Mouse (Mus musculus) neural tube, embryonic 10.5 days (tissue): ENCODE data around the gene Dusp10.

Experiments
- DNase-seq: peaks from one replicate; pipeline ENCODE4 v3.0.0-alpha.2; 2017; ENCODE audit warnings: low spot score; ENCODE audit errors: extremely low spot score

The Dusp10 gene

GRCm38 (mm10) chr1:184100414-184100813, 87.3 kb downstream of the Dusp10 start:
- no peak for DNase-seq

GRCm38 (mm10) chr1:184100927-184101749, 88.0 kb downstream of the Dusp10 start:
- no peak for DNase-seq

GRCm38 (mm10) chr1:184101750-184102046, 88.6 kb downstream of the Dusp10 start:
- no peak for DNase-seq

- DNase-seq = no peak
These were observed 93.7 kb downstream of the Dusp10 start for GRCm38 (mm10) chr1:184106832-184107231.

- DNase-seq = no peak
These were observed 94.3 kb downstream of the Dusp10 start for GRCm38 (mm10) chr1:184107448-184107847.

- DNase-seq = no peak
These were observed 95.2 kb downstream of the Dusp10 start for GRCm38 (mm10) chr1:184108254-184108653.

GRCm38 (mm10) chr1:184117586-184117985, 104.5 kb downstream of the Dusp10 start:
- no peak for DNase-seq

- no peak for DNase-seq
These were observed 104.9 kb downstream of the Dusp10 start for GRCm38 (mm10) chr1:184117991-184118390.

GRCm38 (mm10) chr1:184118586-184118985, 105.5 kb downstream of the Dusp10 start:
- DNase-seq = no peak
